Mouse (Mus musculus): ENCODE data around the gene Smg6.

The Smg6 gene

GRCm38 (mm10) chr11:74930391-74930790 lies 4.8 kb downstream of the Smg6 start:
- no peak for DNase-seq

GRCm38 (mm10) chr11:74946348-74946747 lies 20.7 kb downstream of the Smg6 start:
- no peak for DNase-seq

GRCm38 (mm10) chr11:74954901-74955300 lies 29.3 kb downstream of the Smg6 start:
- peak; percentile 37 for DNase-seq

GRCm38 (mm10) chr11:74956006-74956405 lies 30.4 kb downstream of the Smg6 start:
- no peak for DNase-seq

- DNase-seq: no peak
Measured at GRCm38 (mm10) chr11:74957600-74957999, 32.0 kb downstream of the Smg6 start.

- DNase-seq: no peak
Measured at GRCm38 (mm10) chr11:74959501-74959900, 33.9 kb downstream of the Smg6 start.

- no peak for DNase-seq
Measured at GRCm38 (mm10) chr11:74960031-74960551, 34.5 kb downstream of the Smg6 start.

- no peak for DNase-seq
Measured at GRCm38 (mm10) chr11:74961953-74962352, 36.3 kb downstream of the Smg6 start.

GRCm38 (mm10) chr11:74962846-74963407 lies 37.3 kb downstream of the Smg6 start:
- DNase-seq: no peak

GRCm38 (mm10) chr11:74965516-74965915 lies 39.9 kb downstream of the Smg6 start:
- no peak for DNase-seq

GRCm38 (mm10) chr11:74973290-74974157 lies 47.9 kb downstream of the Smg6 start:
- DNase-seq: no peak

GRCm38 (mm10) chr11:74974615-74975014 lies 49.0 kb downstream of the Smg6 start:
- no peak for DNase-seq

- DNase-seq: no peak
Measured at GRCm38 (mm10) chr11:74976835-74977687, 51.4 kb downstream of the Smg6 start.

GRCm38 (mm10) chr11:74981464-74981863 lies 55.8 kb downstream of the Smg6 start:
- DNase-seq: peak; percentile 80

GRCm38 (mm10) chr11:74982241-74982640 lies 56.6 kb downstream of the Smg6 start:
- DNase-seq: no peak

GRCm38 (mm10) chr11:74988162-74988561 lies 62.5 kb downstream of the Smg6 start:
- DNase-seq: no peak

- peak; percentile 13 for DNase-seq
Measured at GRCm38 (mm10) chr11:74989047-74989446, 63.4 kb downstream of the Smg6 start.

GRCm38 (mm10) chr11:74990501-74990900 lies 64.9 kb downstream of the Smg6 start:
- DNase-seq: no peak

- DNase-seq: no peak
Measured at GRCm38 (mm10) chr11:74991290-74991689, 65.7 kb downstream of the Smg6 start.

- no peak for DNase-seq
Measured at GRCm38 (mm10) chr11:74992427-74992987, 66.9 kb downstream of the Smg6 start.

- no peak for DNase-seq
Measured at GRCm38 (mm10) chr11:74994141-74994540, 68.5 kb downstream of the Smg6 start.

- DNase-seq: no peak
Measured at GRCm38 (mm10) chr11:74994856-74995255, 69.2 kb downstream of the Smg6 start.

GRCm38 (mm10) chr11:74996482-74996881 lies 70.9 kb downstream of the Smg6 start:
- no peak for DNase-seq
